Mouse (Mus musculus) lung, postnatal 0 days (tissue): Measurements from ENCODE around the gene Lekr1. TPM values are rescaled to one million over a fixed set of nuclear protein-coding genes. Genes with fewer than 3 reads are reported as not detected.

Experiments used
- ATAC-seq: fragments of 200-750 bp; cut with Nextera tagmentation; 2 replicates; pipeline ENCODE4 v1.8.0; 2017; ENCODE audit warnings: moderate library complexity
- DNase-seq: peaks from one replicate; pipeline ENCODE4 v3.0.0-alpha.2; 2016; ENCODE audit warnings: low spot score
- H3K27ac ChIP-seq: fragments of 300-500 bp; sonication (generic); 2 replicates; pipeline ENCODE4 v1.5.1; 2014; ENCODE audit warnings: antibody characterized with exemption, mild to moderate bottlenecking, low read length, mixed read lengths
- H3K27me3 ChIP-seq: fragments of 300-500 bp; sonication (generic); replicated peaks from 2 replicates; pipeline ENCODE4 v1.6.1; 2014; ENCODE audit warnings: low read length, mixed read lengths; ENCODE audit not compliant: insufficient read depth
- H3K36me3 ChIP-seq: fragments of 300-500 bp; sonication (generic); 2 replicates; pipeline ENCODE4 v1.6.1; 2014; ENCODE audit warnings: low read length, mixed read lengths; ENCODE audit not compliant: insufficient read depth
- H3K4me1 ChIP-seq: fragments of 300-500 bp; sonication (generic); 2 replicates; pipeline ENCODE4 v1.6.1; 2014; ENCODE audit warnings: antibody characterized with exemption, low read depth, low read length, mixed read lengths; ENCODE audit not compliant: insufficient read depth
- H3K4me2 ChIP-seq: fragments of 300-500 bp; sonication (generic); replicated peaks from 2 replicates; pipeline ENCODE4 v1.6.1; 2014; ENCODE audit warnings: low read depth, mild to moderate bottlenecking, low read length, moderate library complexity, mixed read lengths
- H3K4me3 ChIP-seq: fragments of 300-500 bp; sonication (generic); 2 replicates; pipeline ENCODE4 v1.5.1; 2014; ENCODE audit warnings: low read depth, low read length
- H3K9ac ChIP-seq: fragments of 300-500 bp; sonication (generic); replicated peaks from 2 replicates; pipeline ENCODE4 v1.6.1; 2014; ENCODE audit warnings: low read depth, mild to moderate bottlenecking
- H3K9me3 ChIP-seq: fragments of 300-500 bp; sonication (generic); 2 replicates; pipeline ENCODE4 v1.6.1; 2016; ENCODE audit warnings: low read length, mixed read lengths
- CTCF ChIP-seq: IDR thresholded peaks from 2 replicates; pipeline ENCODE4 v1.5.1; 2016; ENCODE audit warnings: antibody characterized with exemption, mild to moderate bottlenecking
- EP300 ChIP-seq: IDR thresholded peaks from 2 replicates; pipeline ENCODE4 v1.6.1; 2016; ENCODE audit warnings: antibody characterized with exemption, mild to moderate bottlenecking, control low read depth
- WGBS: fragments of 180-500 bp; shearing (Covaris S2); extraction: QIAGEN DNeasy Blood & Tissue Kit; methylation state at CpG from one replicate; pipeline ENCODE4 v1.1.7; 2014; 5-methylcytosine and 5-hydroxymethylcytosine counted together
- polyA plus RNA-seq: library from polyadenylated mRNA; unstranded; fragments of >200 nt; fragmentation: Nextera tagmentation; extraction: Ambion mirVana; gene quantifications from 2 replicates; pipeline ENCODE4 v1.2.1, GENCODE M21; 2015

Lekr1 gene
- polyA plus RNA-seq, 1 experiment from 2014 or later: 4.3 TPM

DNA sequence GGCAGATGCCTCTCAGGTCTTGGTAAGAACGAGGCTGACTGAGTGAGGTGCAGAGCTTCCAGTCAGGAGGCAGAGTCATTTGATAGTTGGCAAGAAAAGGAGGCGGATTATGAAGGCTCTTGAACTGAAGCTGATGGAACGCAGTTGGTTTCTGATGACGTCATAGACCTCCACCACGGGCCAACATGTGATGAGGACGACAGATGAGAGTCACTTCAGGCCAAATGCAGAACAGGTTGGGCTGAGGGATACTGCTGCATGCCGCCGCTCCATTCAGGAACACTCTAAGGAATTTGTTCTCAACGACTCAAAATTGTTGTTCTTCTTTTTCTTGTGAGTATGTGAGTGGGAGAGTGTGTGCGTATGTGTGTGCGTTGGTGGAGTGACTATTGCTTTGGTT, 27.1 kb upstream of the Lekr1 start:
- Histone ChIP-seq H3K4me1 (no peaks in the 10 kb centered on the region), H3K36me3 (no peaks in the 10 kb centered on the region), H3K4me2 (no peak overlapping the region), H3K27ac (no peak overlapping the region), H3K4me3 (no peak overlapping the region), H3K9ac (no peak overlapping the region), H3K27me3 (no peaks in the 10 kb centered on the region), H3K9me3 (no peaks in the 10 kb centered on the region)
- ATAC-seq (peak; percentile 91), DNase-seq (peak; percentile 77)
- 59% methylated on average over 11 of the region's 11 CpGs for WGBS
- TF ChIP-seq EP300: peak; percentile 90
- TF ChIP-seq CTCF: no peak

GRCm38 (mm10) chr3:65639454-65640014, 26.5 kb upstream of the Lekr1 start:
- no peak for DNase-seq
- 65% methylated on average over 5 of the region's 5 CpGs for WGBS
- no peak for ATAC-seq

DNA sequence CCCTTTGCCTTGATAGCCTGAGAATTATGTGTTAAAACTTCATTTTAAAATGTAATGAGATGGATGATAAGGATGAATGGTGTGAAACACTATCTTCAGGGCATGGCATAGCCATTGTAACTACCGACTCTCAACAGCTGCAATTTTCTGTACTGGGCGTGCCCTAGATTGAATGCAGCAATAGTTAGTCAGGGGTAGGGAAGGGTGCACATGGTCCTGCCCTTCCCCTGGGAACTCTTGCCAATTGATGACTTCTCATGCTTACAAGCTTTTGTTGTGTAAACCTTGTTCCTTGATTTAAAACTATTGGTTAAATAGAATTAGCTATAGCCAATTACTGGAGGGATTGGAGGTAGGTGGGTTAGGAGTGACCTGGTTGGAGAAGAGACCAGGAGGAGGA, 23.1 kb upstream of the Lekr1 start:
- H3K4me2 ChIP-seq: no peak overlapping the region
- DNase-seq: no peak
- no peaks in the 10 kb centered on the region for H3K9me3 ChIP-seq
- H3K4me3 ChIP-seq: no peak overlapping the region
- H3K27ac ChIP-seq: no peak overlapping the region
- H3K4me1 ChIP-seq: no peaks in the 10 kb centered on the region
- WGBS: 80% methylated on average over 2 of the region's 2 CpGs
- no peaks in the 10 kb centered on the region for H3K36me3 ChIP-seq
- TF ChIP-seq EP300: no peak
- no peak for TF ChIP-seq CTCF
- H3K27me3 ChIP-seq: no peaks in the 10 kb centered on the region
- no peak for ATAC-seq
- H3K9ac ChIP-seq: no peak overlapping the region

More at GRCm38 (mm10) chr3:65639454-65640014, 26.5 kb upstream of the Lekr1 start:
- TF ChIP-seq CTCF: no peak
- no peak for TF ChIP-seq EP300
- no peak overlapping the region for H3K27ac ChIP-seq
- H3K9me3 ChIP-seq: no peaks in the 10 kb centered on the region
- no peaks in the 10 kb centered on the region for H3K36me3 ChIP-seq
- no peak overlapping the region for H3K4me2 ChIP-seq
- H3K4me3 ChIP-seq: no peak overlapping the region
- H3K27me3 ChIP-seq: no peaks in the 10 kb centered on the region
- no peaks in the 10 kb centered on the region for H3K4me1 ChIP-seq
- no peak overlapping the region for H3K9ac ChIP-seq

DNA sequence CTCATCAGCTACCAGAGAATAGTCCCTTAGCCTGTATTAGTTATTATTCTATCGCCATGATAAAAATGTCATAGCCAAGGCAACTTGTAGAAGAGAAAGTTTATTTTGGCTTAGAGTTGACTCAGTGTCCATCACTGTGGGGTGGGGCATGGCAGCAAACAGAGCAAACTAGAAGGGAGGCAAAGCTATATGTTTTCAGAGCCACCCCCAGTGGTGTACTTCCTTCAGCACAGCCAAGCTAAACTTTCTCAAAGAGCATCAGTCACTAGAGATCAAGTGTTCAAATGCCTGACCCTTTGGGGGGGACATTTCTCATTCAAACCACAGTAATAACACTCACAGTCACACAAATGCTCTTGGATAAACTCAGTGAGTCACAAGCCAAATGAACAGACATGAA, 22.4 kb upstream of the Lekr1 start:
- no peaks in the 10 kb centered on the region for H3K9me3 ChIP-seq
- ATAC-seq (no peak), DNase-seq (no peak)
- TF ChIP-seq CTCF (no peak), EP300 (no peak)
- H3K4me1 ChIP-seq: no peaks in the 10 kb centered on the region
- no peak overlapping the region for H3K9ac ChIP-seq
- H3K27ac ChIP-seq: no peak overlapping the region
- no peak overlapping the region for H3K4me3 ChIP-seq
- no peaks in the 10 kb centered on the region for H3K36me3 ChIP-seq
- WGBS: 71% methylated on average over 1 of the region's 1 CpGs
- no peaks in the 10 kb centered on the region for H3K27me3 ChIP-seq
- H3K4me2 ChIP-seq: no peak overlapping the region

- peak; percentile 64 for ATAC-seq
Observed at GRCm38 (mm10) chr3:65647592-65647991, 18.4 kb upstream of the Lekr1 start.

GRCm38 (mm10) chr3:65648913-65649312, 17.1 kb upstream of the Lekr1 start:
- H3K4me3 ChIP-seq: no peak overlapping the region
- no peak overlapping the region for H3K27ac ChIP-seq
- H3K4me2 ChIP-seq: no peak overlapping the region
- WGBS: 63% methylated on average over 1 of the region's 1 CpGs
- ATAC-seq (no peak), DNase-seq (no peak)
- H3K27me3 ChIP-seq: no peaks in the 10 kb centered on the region
- TF ChIP-seq CTCF (no peak), EP300 (no peak)
- H3K9me3 ChIP-seq: no peaks in the 10 kb centered on the region
- H3K4me1 ChIP-seq: no peaks in the 10 kb centered on the region
- no peak overlapping the region for H3K9ac ChIP-seq
- no peaks in the 10 kb centered on the region for H3K36me3 ChIP-seq

More at GRCm38 (mm10) chr3:65647592-65647991, 18.4 kb upstream of the Lekr1 start:
- Histone ChIP-seq H3K4me3 (no peak overlapping the region), H3K27ac (no peak overlapping the region), H3K9ac (no peak overlapping the region), H3K36me3 (no peaks in the 10 kb centered on the region), H3K27me3 (no peaks in the 10 kb centered on the region), H3K9me3 (no peaks in the 10 kb centered on the region), H3K4me2 (no peak overlapping the region), H3K4me1 (no peaks in the 10 kb centered on the region)
- WGBS: 39% methylated on average over 8 of the region's 8 CpGs
- TF ChIP-seq CTCF: no peak
- peak; percentile 52 for DNase-seq
